Mouse (Mus musculus) mesoderm, embryonic 11.5 days (tissue): Measurements from ENCODE around the gene Mfge8.
A peak's percentile ranks its signal among the peaks of the same experiment; 100 is the strongest.

Experiments used
- DNase-seq: peaks from one replicate; pipeline ENCODE4 v3.0.0-alpha.2; 2012; ENCODE audit warnings: low read depth, low spot score

Mfge8 gene

DNA sequence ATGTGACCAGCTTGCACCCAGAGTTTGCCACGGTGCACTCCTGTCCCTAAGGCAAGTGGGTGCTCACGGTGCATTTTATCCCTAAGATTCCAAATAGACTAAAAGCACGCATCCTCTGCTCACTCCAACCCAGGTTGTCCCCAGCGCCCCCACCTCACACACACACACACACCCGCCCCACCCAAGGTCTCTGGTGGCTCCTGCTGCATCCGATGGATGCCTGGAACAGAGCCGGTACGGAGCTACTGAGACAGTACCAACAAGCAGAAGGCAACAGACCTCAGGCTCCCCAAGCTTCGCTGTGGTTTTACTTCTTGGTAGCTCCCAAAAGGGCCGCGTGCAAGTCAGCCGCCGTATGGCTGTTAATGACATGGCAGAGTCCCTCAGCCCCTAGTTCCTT lies 18.5 kb downstream of the Mfge8 start:
- DNase-seq = no peak

- peak; percentile 48 for DNase-seq
Measured at GRCm38 (mm10) chr7:79129883-79130282, 19.0 kb downstream of the Mfge8 start.

- DNase-seq = no peak
Measured at GRCm38 (mm10) chr7:79123465-79123864, 25.4 kb downstream of the Mfge8 start.

- DNase-seq = no peak
Measured at GRCm38 (mm10) chr7:79113848-79114247, 35.0 kb downstream of the Mfge8 start.

DNA sequence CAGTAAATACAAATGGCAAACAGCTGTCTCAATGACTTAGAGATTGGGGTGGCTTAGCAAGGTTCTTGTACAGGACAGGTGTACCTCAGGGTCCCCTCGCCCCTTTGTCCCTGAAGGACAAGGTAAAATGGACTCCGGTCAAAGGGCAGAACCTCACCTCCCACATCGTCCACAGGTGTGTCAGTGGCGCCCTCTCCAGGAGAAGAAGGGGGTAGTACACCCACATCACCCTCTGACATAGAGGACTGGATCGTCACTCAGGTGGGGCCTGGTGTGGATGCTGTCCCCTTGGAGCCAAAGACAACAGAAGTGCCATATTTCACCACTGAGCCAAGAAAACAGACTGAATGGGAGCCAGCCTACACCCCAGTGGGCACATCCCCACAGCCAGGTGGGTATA lies 52.4 kb downstream of the Mfge8 start:
- no peak for DNase-seq

DNA sequence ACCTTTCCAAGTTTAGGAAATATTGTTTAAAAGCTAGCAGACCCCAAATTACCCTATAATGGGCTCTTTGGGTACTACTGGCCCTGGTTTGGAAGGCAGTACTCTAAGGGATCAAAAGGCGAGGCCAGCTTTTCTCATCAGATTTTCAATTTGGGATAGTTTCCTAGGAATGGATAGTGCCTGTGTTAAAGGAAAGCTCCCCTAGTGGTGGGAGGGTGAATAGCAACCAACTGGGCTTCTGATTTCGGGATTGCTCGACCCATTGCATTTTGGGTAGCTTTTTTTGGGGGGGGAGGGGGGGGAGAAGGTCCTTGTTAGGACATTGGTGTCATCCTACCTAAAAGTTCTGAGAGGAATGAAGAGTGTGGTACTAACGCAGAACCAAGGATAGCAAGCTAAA lies 59.7 kb downstream of the Mfge8 start:
- no peak for DNase-seq
